Mouse (Mus musculus) G1E (cell line): ENCODE data around the gene Pop7.

Source experiments
- CTCF ChIP-seq: IDR thresholded peaks from 2 replicates; pipeline ENCODE4 v1.5.1; 2012; ENCODE audit warnings: low read depth, low read length, inconsistent platforms, mixed read lengths
- GATA1 ChIP-seq: IDR thresholded peaks from 2 replicates; pipeline ENCODE4 v1.6.1; 2012; ENCODE audit warnings: borderline replicate concordance, low read length, inconsistent platforms, mixed read lengths
- GATA2 ChIP-seq: IDR thresholded peaks from 2 replicates; pipeline ENCODE4 v1.6.1; 2012; ENCODE audit warnings: low read depth, low read length, inconsistent platforms, borderline replicate concordance
- TAL1 ChIP-seq: conservative IDR thresholded peaks from 2 replicates; pipeline ENCODE4 v1.6.1; 2012; ENCODE audit warnings: low read depth, low read length, inconsistent platforms, mixed read lengths

GRCm38 (mm10) chr5:137551119-137551518 is 48.8 kb upstream of the Pop7 start:
- TF ChIP-seq CTCF, result no peak
- no peak for TF ChIP-seq TAL1
- no peak for TF ChIP-seq GATA1
- no peak for TF ChIP-seq GATA2
